In genomic region chr9:63909618-63910017, GRCm38 (mm10) we compare ENCODE assay signal across 8 mouse cellular contexts.
DNase-seq lines count a peak whose midpoint lies in the region; ATAC-seq and TF ChIP-seq lines count a peak whose summit lies in the region.

No protein-coding gene starts in this region.

- ATAC-seq in embryonic facial prominence, embryonic 13.5 days (ENCODE audit: insufficient number of reproducible peaks, insufficient read depth, low FRiP score, low TSS enrichment, low read depth) = no peak
- no peak for ATAC-seq in activated CD4-positive, CD25-positive, alpha-beta regulatory T cell, adult 4 months

- H3K36me3 ChIP-seq in ES-E14 (ENCODE audit: control insufficient read depth, insufficient read depth, low read length, poor library complexity, severe bottlenecking) = no peaks in the 10 kb centered on the region
- no peaks in the 10 kb centered on the region for H3K36me3 ChIP-seq in embryonic facial prominence, embryonic 13.5 days
- no peaks in the 10 kb centered on the region for H3K36me3 ChIP-seq in spleen, adult 2 months (ENCODE audit: control insufficient read depth, insufficient read depth, low read length)

- 10% methylated on average over 5 of the region's 5 CpGs for WGBS in embryonic facial prominence, embryonic 13.5 days
- WGBS in spleen, adult 2 months = 14% methylated on average over 5 of the region's 5 CpGs

- no peaks in the 10 kb centered on the region for H3K9me3 ChIP-seq in ES-E14 (ENCODE audit: control insufficient read depth, insufficient read depth, low read depth, low read length)
- no peaks in the 10 kb centered on the region for H3K9me3 ChIP-seq in embryonic facial prominence, embryonic 13.5 days

- in situ Hi-C loops in ES-E14 (cut with MboI; ENCODE audit: low sequenced_read_pairs in 2 of 2, unreplicated experiment in 2 of 2) = loop anchor here in 1 of 2 experiments (10.0 kb wide), 1 partner anchor 185 kb away; no protein-coding TSS in a partner anchor

- H3K27ac ChIP-seq in ES-E14 (ENCODE audit: insufficient read depth, low read depth, low read length, poor library complexity, severe bottlenecking) = no peak overlapping the region
- peak overlapping the region; percentile 34; the same call in 1 of the 2 replicates for H3K27ac ChIP-seq in embryonic facial prominence, embryonic 13.5 days
- no peak overlapping the region for H3K27ac ChIP-seq in spleen, adult 2 months (ENCODE audit: insufficient read depth, low read length)

- no peak for TF ChIP-seq POLR2A in spleen, adult 2 months (IDR thresholded peaks at IDR 0.05; ENCODE audit: low read depth, low read length)

- TF ChIP-seq CTCF in spleen, adult 2 months (IDR thresholded peaks at IDR 0.05; ENCODE audit: extremely low read depth, insufficient read depth, insufficient read length, insufficient replicate concordance) = peak; percentile 86

- H3K4me2 ChIP-seq in embryonic facial prominence, embryonic 13.5 days = no peak overlapping the region

- H3K27me3 ChIP-seq in embryonic facial prominence, embryonic 13.5 days = peaks cover 3% of the 10 kb centered on the region; the same call in 1 of the 2 replicates
- H3K27me3 ChIP-seq in spleen, adult 2 months (ENCODE audit: control insufficient read depth, insufficient read depth, low read length) = no peaks in the 10 kb centered on the region

- DNase-seq in ES-E14 (ENCODE audit: low read depth, low spot score) = peak; percentile 78
- peak; percentile 91 for DNase-seq in adrenal gland, postnatal 14 days
- DNase-seq in heart, postnatal 10 days = peak; percentile 80 to 90
- DNase-seq in layer of hippocampus, adult 9-10 months (ENCODE audit: low spot score) = peak; percentile 53
- peak; percentile 84 for DNase-seq in lung, postnatal 25 days (ENCODE audit: low spot score)
- peak; percentile 30 to 66 for DNase-seq in spleen, adult 2 months (ENCODE audit: low read depth in 1 of 2, low spot score in 2 of 2)

- no peak overlapping the region for H3K4me3 ChIP-seq in ES-E14 (ENCODE audit: insufficient read depth in 1 of 2, low read depth in 1 of 2, low read length in 2 of 2, poor library complexity in 1 of 2, severe bottlenecking in 1 of 2)
- H3K4me3 ChIP-seq in embryonic facial prominence, embryonic 13.5 days = no peak overlapping the region
- H3K4me3 ChIP-seq in spleen, adult 2 months (ENCODE audit: extremely low read depth, insufficient read depth, insufficient read length) = no peak overlapping the region

- H3K9ac ChIP-seq in ES-E14 (ENCODE audit: insufficient read depth, low read depth, low read length, poor library complexity, severe bottlenecking) = no peak overlapping the region
- no peak overlapping the region for H3K9ac ChIP-seq in embryonic facial prominence, embryonic 13.5 days

- intact Hi-C loops in heart, postnatal 10 days (cut with DNase I) = no loop called here

- peaks cover 0 to 2% of the 10 kb centered on the region in 2 experiments; a peak in 1 of 4 replicates for H3K4me1 ChIP-seq in ES-E14 (ENCODE audit: control insufficient read depth in 2 of 2, insufficient read depth in 2 of 2, low read length in 2 of 2, poor library complexity in 1 of 2)
- peaks cover 20% of the 10 kb centered on the region for H3K4me1 ChIP-seq in embryonic facial prominence, embryonic 13.5 days
- no peaks in the 10 kb centered on the region for H3K4me1 ChIP-seq in spleen, adult 2 months (ENCODE audit: control insufficient read depth, insufficient read depth, insufficient read length)

TF ChIP-seq in ES-E14, 5 proteins besides CTCF, POLR2A, EP300 and RAD21:
- TF ChIP-seq ZNF384 (IDR thresholded peaks at IDR 0.05; ENCODE audit: low read depth, low read length) (no peak), CHD2 (IDR thresholded peaks at IDR 0.05; ENCODE audit: low read depth, low read length) (no peak), MAFK (IDR thresholded peaks at IDR 0.05; ENCODE audit: insufficient read depth, low read depth, low read length) (no peak), HCFC1 (IDR thresholded peaks at IDR 0.05; ENCODE audit: borderline replicate concordance, insufficient read depth, low read length) (no peak), ZC3H11A (IDR thresholded peaks at IDR 0.05; ENCODE audit: borderline replicate concordance, low read depth, low read length) (no peak)
